Mouse (Mus musculus): ENCODE data around the gene Zp3.

Zp3 gene

GRCm38 (mm10) chr5:135962125-135962491, 17.8 kb upstream of the Zp3 start:
- DNase-seq (ENCODE audit: low spot score): no peak

- peak; percentile 98 for DNase-seq (ENCODE audit: low spot score)
These were observed 17.2 kb upstream of the Zp3 start for GRCm38 (mm10) chr5:135962492-135963279.

GRCm38 (mm10) chr5:135963280-135963627, 16.6 kb upstream of the Zp3 start:
- no peak for DNase-seq (ENCODE audit: low spot score)

- peak; percentile 80 for DNase-seq (ENCODE audit: low spot score)
These were observed 14.4 kb upstream of the Zp3 start for GRCm38 (mm10) chr5:135965501-135965930.

- DNase-seq (ENCODE audit: low spot score): peak; percentile 71
These were observed 13.0 kb upstream of the Zp3 start for GRCm38 (mm10) chr5:135966866-135967265.

GRCm38 (mm10) chr5:135968781-135969180, 11.1 kb upstream of the Zp3 start:
- peak; percentile 80 for DNase-seq (ENCODE audit: low spot score)

GRCm38 (mm10) chr5:135970247-135970646, 9.7 kb upstream of the Zp3 start:
- DNase-seq (ENCODE audit: low spot score): no peak

GRCm38 (mm10) chr5:135971876-135972275, 8.0 kb upstream of the Zp3 start:
- no peak for DNase-seq (ENCODE audit: low spot score)

GRCm38 (mm10) chr5:135974365-135974764, 5.5 kb upstream of the Zp3 start, which contains the start of gene Ssc4d:
Gene Ssc4d, minus strand, starts transcription at chr5:135974531.
- no peak for DNase-seq (ENCODE audit: low spot score)

GRCm38 (mm10) chr5:135975893-135976668, 3.8 kb upstream of the Zp3 start:
- DNase-seq (ENCODE audit: low spot score): no peak

GRCm38 (mm10) chr5:135979381-135979780, 518 bp upstream of the Zp3 start:
- DNase-seq (ENCODE audit: low spot score): no peak

- DNase-seq (ENCODE audit: low spot score): peak; percentile 76
These were observed 2.5 kb downstream of the Zp3 start for GRCm38 (mm10) chr5:135982398-135982797.

GRCm38 (mm10) chr5:135984546-135985044, 4.7 kb downstream of the Zp3 start:
- no peak for DNase-seq (ENCODE audit: low spot score)

- no peak for DNase-seq (ENCODE audit: low spot score)
These were observed 7.3 kb downstream of the Zp3 start for GRCm38 (mm10) chr5:135987248-135987647.

- no peak for DNase-seq (ENCODE audit: low spot score)
These were observed 10.7 kb downstream of the Zp3 start for GRCm38 (mm10) chr5:135990601-135991000.

- no peak for DNase-seq (ENCODE audit: low spot score)
These were observed 13.6 kb downstream of the Zp3 start for GRCm38 (mm10) chr5:135993381-135993965.

- DNase-seq (ENCODE audit: low spot score): no peak
These were observed 14.4 kb downstream of the Zp3 start for GRCm38 (mm10) chr5:135994335-135994724.

GRCm38 (mm10) chr5:135994725-135995687, 15.1 kb downstream of the Zp3 start, which contains the start of gene Dtx2:
Gene Dtx2, plus strand, starts transcription at chr5:135994800.
- DNase-seq (ENCODE audit: low spot score): peak; percentile 94

GRCm38 (mm10) chr5:135996162-135996561, 16.3 kb downstream of the Zp3 start:
- DNase-seq (ENCODE audit: low spot score): no peak

- no peak for DNase-seq (ENCODE audit: low spot score)
These were observed 21.3 kb downstream of the Zp3 start for GRCm38 (mm10) chr5:136001222-136001621.

GRCm38 (mm10) chr5:136002325-136002724, 22.4 kb downstream of the Zp3 start:
- no peak for DNase-seq (ENCODE audit: low spot score)

All from testis, postnatal 10 days (tissue).